Mouse (Mus musculus): ENCODE measurements at regions not wholly inside any gene's neighbourhood (a gene's known extent, or its start where the extent isn't known, plus 50 kb on each side); places are given as distances from the start of the nearest gene placed in this dataset.

GRCm38 (mm10) chr5:106164190-106164589 lies 287.8 kb downstream of the Zfp326 start:
- WGBS = 89% methylated on average over 8 of the region's 8 CpGs
- Histone ChIP-seq H3K4me1 (peaks cover 9% of the 10 kb centered on the region), H3K27ac (replicated peaks) (no peak overlapping the region), H3K4me3 (no peak overlapping the region), H3K36me3 (replicated peaks) (no peaks in the 10 kb centered on the region), H3K27me3 (replicated peaks; ENCODE audit: low read depth, poor library complexity, severe bottlenecking) (no peaks in the 10 kb centered on the region), H3K9me3 (peaks cover 4% of the 10 kb centered on the region; the same call in 1 of the 2 replicates)
- no peak for DNase-seq (ENCODE audit: low spot score)

GRCm38 (mm10) chr5:106162981-106163653 lies 286.8 kb downstream of the Zfp326 start:
- no peak for DNase-seq (ENCODE audit: low spot score)
- H3K4me1 ChIP-seq = peaks cover 6% of the 10 kb centered on the region
- no peaks in the 10 kb centered on the region for H3K27me3 ChIP-seq (replicated peaks; ENCODE audit: low read depth, poor library complexity, severe bottlenecking)
- no peaks in the 10 kb centered on the region for H3K36me3 ChIP-seq (replicated peaks)
- peaks cover 4% of the 10 kb centered on the region; the same call in 1 of the 2 replicates for H3K9me3 ChIP-seq
- 65% methylated on average over 12 of the region's 12 CpGs for WGBS
- H3K27ac ChIP-seq (replicated peaks) = no peak overlapping the region
- no peak overlapping the region for H3K4me3 ChIP-seq

GRCm38 (mm10) chr5:106139109-106139508 lies 262.7 kb downstream of the Zfp326 start:
- no peak overlapping the region for H3K4me3 ChIP-seq
- no peaks in the 10 kb centered on the region for H3K9me3 ChIP-seq
- H3K36me3 ChIP-seq (replicated peaks) = no peaks in the 10 kb centered on the region
- no peaks in the 10 kb centered on the region for H3K4me1 ChIP-seq
- no peak overlapping the region for H3K27ac ChIP-seq (replicated peaks)
- DNase-seq (ENCODE audit: low spot score) = no peak
- H3K27me3 ChIP-seq (replicated peaks; ENCODE audit: low read depth, poor library complexity, severe bottlenecking) = no peaks in the 10 kb centered on the region

DNA sequence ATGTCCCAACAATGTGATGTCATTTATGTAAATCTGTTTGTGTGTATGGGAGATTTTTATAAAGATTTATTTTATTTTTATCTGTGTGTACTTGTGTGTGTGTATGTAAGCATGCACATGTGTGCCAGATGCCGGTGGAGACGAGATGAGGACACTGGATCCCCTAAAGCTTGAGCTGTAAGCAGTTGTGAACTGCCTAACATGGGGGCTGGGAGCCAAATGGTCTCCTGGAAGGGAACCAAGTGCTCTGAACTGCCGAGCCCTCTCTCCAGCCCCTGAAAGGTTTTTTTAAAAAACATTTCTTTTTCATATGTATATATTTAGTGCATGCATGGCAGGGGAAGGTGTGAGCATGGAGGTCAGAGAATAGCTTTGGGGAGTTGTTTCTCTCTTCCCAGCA lies 246.6 kb downstream of the Zfp326 start:
- no peak overlapping the region for H3K4me3 ChIP-seq
- H3K27ac ChIP-seq (replicated peaks) = no peak overlapping the region
- WGBS = 75% methylated on average over 3 of the region's 3 CpGs
- no peaks in the 10 kb centered on the region for H3K36me3 ChIP-seq (replicated peaks)
- H3K27me3 ChIP-seq (replicated peaks; ENCODE audit: low read depth, poor library complexity, severe bottlenecking) = no peaks in the 10 kb centered on the region
- H3K4me1 ChIP-seq = peaks cover 14% of the 10 kb centered on the region
- DNase-seq (ENCODE audit: low spot score) = no peak
- no peaks in the 10 kb centered on the region for H3K9me3 ChIP-seq

- H3K27me3 ChIP-seq (replicated peaks; ENCODE audit: low read depth, poor library complexity, severe bottlenecking) = no peaks in the 10 kb centered on the region
- H3K27ac ChIP-seq (replicated peaks) = no peak overlapping the region
- no peaks in the 10 kb centered on the region for H3K9me3 ChIP-seq
- WGBS = 74% methylated on average over 1 of the region's 1 CpGs
- no peak overlapping the region for H3K4me3 ChIP-seq
- no peaks in the 10 kb centered on the region for H3K36me3 ChIP-seq (replicated peaks)
- H3K4me1 ChIP-seq = peaks cover 15% of the 10 kb centered on the region
- DNase-seq (ENCODE audit: low spot score) = no peak
These were observed 243.2 kb downstream of the Zfp326 start for GRCm38 (mm10) chr5:106119584-106119983.

DNA sequence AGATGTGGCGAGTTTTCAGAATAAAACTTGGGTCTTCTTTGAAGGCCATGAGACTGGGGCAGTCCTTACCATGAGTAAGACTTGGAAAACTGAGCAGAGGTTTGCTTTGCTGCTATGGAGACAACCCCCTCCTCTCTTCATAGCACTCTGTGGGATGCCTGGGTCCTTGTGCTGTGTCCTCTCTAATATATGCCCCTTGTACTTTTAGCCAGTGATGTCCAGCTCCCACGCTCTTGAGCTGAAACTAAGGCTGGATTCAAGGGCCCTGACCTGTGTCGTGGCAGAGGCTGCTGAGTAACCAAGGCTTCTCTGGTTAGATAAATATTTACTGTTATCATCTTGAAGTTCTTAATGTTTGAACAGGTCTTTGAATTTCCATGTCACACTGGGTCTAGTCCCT lies 236.8 kb downstream of the Zfp326 start:
- Histone ChIP-seq H3K27ac (replicated peaks) (no peak overlapping the region), H3K27me3 (replicated peaks; ENCODE audit: low read depth, poor library complexity, severe bottlenecking) (no peaks in the 10 kb centered on the region), H3K4me3 (no peak overlapping the region), H3K9me3 (no peaks in the 10 kb centered on the region), H3K4me1 (peaks cover 6% of the 10 kb centered on the region), H3K36me3 (replicated peaks) (no peaks in the 10 kb centered on the region)
- no peak for DNase-seq (ENCODE audit: low spot score)
- 84% methylated on average over 3 of the region's 3 CpGs for WGBS

- DNase-seq (ENCODE audit: low spot score) = no peak
- H3K4me3 ChIP-seq = no peak overlapping the region
- H3K27me3 ChIP-seq (replicated peaks; ENCODE audit: low read depth, poor library complexity, severe bottlenecking) = no peaks in the 10 kb centered on the region
- no peaks in the 10 kb centered on the region for H3K36me3 ChIP-seq (replicated peaks)
- H3K4me1 ChIP-seq = peaks cover 3% of the 10 kb centered on the region
- H3K9me3 ChIP-seq = no peaks in the 10 kb centered on the region
- no peak overlapping the region for H3K27ac ChIP-seq (replicated peaks)
- WGBS = 78% methylated on average over 8 of the region's 8 CpGs
These were observed 232.2 kb downstream of the Zfp326 start for GRCm38 (mm10) chr5:106108474-106108971.

DNA sequence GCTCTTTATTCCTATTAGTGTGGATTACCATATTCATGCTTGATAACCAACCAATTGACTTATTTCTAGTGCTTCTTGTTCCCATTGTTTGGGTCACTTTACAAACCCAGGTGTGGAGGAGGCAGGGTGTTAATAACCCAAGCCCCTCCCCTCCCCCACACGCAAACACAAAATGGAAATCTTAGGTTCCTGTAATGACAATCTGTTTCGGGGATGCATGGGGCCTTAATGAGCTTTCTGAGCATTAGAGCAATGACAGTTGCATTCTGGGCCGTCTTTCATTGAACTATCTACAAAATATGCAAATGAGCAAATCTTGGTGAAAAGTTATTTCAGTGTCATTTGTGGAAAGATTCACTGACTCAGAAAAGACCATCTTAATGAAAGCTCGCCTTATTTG lies 225.9 kb downstream of the Zfp326 start:
- H3K36me3 ChIP-seq (replicated peaks) = no peaks in the 10 kb centered on the region
- H3K4me1 ChIP-seq = no peaks in the 10 kb centered on the region
- H3K4me3 ChIP-seq = no peak overlapping the region
- H3K27me3 ChIP-seq (replicated peaks; ENCODE audit: low read depth, poor library complexity, severe bottlenecking) = no peaks in the 10 kb centered on the region
- H3K27ac ChIP-seq (replicated peaks) = no peak overlapping the region
- no peak for DNase-seq (ENCODE audit: low spot score)
- WGBS = 86% methylated on average over 4 of the region's 4 CpGs
- H3K9me3 ChIP-seq = no peaks in the 10 kb centered on the region

DNA sequence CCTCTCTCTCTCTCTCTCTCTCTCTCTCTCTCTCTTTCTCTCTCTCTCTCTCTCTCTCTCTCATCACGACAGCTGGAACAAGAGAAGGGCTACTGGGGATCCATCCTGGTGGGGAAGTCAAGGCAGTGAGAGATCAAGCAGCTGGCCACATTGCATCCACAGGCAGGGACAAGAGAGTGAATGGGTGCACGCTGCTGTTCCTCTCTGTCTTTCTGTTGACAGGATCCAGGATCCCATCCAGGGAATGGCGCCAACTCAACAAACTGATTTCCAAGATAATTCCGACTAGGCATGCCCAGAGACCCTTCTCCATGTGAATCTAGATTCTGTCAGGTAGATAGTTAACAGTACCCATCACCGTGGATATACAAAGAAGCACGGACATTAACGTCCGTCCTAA lies 222.5 kb downstream of the Zfp326 start:
- Histone ChIP-seq H3K4me3 (no peak overlapping the region), H3K9me3 (no peaks in the 10 kb centered on the region), H3K27me3 (replicated peaks; ENCODE audit: low read depth, poor library complexity, severe bottlenecking) (no peaks in the 10 kb centered on the region), H3K4me1 (no peaks in the 10 kb centered on the region), H3K36me3 (replicated peaks) (no peaks in the 10 kb centered on the region), H3K27ac (replicated peaks) (no peak overlapping the region)
- no peak for DNase-seq (ENCODE audit: low spot score)
- 90% methylated on average over 8 of the region's 8 CpGs for WGBS

DNA sequence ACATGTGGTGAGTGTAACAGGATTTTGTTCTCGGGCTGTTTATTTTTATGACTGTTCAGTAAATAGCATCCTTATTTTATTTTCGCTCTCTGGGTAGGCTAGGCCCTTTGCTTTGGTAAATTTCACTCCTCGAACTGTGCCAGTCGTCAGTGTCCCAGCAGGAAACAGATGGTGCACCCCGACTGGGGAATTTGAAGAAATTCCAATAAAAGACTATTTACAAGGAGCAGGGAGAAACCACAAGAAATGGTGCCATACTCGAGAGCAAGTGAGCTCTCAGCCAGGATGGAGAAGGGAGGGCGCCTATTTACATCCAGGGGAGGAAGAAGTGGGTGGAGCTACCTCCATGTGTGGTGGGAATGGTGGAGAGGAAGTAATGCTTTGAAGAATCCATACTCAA lies 213.0 kb downstream of the Zfp326 start:
- no peak for DNase-seq (ENCODE audit: low spot score)
- no peak overlapping the region for H3K27ac ChIP-seq (replicated peaks)
- WGBS = 82% methylated on average over 7 of the region's 7 CpGs

DNA sequence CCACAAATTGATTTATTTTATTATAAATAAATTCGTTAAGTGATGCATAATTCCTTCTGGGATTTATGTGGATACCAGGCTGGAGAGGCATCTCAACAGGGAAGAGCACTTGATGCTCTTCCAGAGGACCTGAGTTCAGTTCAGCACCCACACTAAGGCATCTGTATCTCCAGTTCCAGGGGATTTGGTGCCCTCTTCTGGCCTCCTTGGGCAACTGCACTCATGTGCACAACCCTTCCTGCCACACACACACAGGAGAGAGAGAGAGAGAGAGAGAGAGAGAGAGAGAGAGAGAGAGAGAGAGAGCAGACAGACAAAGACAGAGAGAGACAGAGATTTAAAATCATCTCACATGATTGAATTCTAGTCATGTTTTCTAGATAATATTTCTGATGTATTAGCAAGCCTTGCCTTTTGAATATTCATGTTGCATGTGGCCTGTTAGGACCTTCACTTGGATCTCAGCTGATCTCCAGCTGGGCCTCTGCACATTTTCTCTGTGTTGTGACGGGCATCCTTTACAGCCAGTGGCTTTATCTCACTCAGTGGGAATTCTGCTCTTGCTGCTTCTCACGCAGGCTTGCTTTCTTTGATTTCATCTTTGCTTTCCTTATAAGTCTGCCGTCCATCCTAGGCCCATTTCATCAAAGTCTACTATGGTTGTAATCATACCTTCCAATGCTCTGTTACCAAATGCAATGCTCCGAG lies 212.3 kb downstream of the Zfp326 start:
- Histone ChIP-seq H3K9me3 (peaks cover 12% of the 10 kb centered on the region; the same call in 1 of the 2 replicates), H3K27me3 (replicated peaks; ENCODE audit: low read depth, poor library complexity, severe bottlenecking) (no peaks in the 10 kb centered on the region), H3K4me3 (no peak overlapping the region), H3K36me3 (replicated peaks) (no peaks in the 10 kb centered on the region), H3K4me1 (no peaks in the 10 kb centered on the region), H3K27ac (replicated peaks) (no peak overlapping the region)
- WGBS = 88% methylated on average over 5 of the region's 5 CpGs
- DNase-seq (ENCODE audit: low spot score) = no peak

More for the DNA sequence above, 213.0 kb downstream of the Zfp326 start:
- Histone ChIP-seq H3K4me3 (no peak overlapping the region), H3K9me3 (peaks cover 12% of the 10 kb centered on the region; the same call in 1 of the 2 replicates), H3K27me3 (replicated peaks; ENCODE audit: low read depth, poor library complexity, severe bottlenecking) (no peaks in the 10 kb centered on the region), H3K4me1 (no peaks in the 10 kb centered on the region), H3K36me3 (replicated peaks) (no peaks in the 10 kb centered on the region)

DNA sequence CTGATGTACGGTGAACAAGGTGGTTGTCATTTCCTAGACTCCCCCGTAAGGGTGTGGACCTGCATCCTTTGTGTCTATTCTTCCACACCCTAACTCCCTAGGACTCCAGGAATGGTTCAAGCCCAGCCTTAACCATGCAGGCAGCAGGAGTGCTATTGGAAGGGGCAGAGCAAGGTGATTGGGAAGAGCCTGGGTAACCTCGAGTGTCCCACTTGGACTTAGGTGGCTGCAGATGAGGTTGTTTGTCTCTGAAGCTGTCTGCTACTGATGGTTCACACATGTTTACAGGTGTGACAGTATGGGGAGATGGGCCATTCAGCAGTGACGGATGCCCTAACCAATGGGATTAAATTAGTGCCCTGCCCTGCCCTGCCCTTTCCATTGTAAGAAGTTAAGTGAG lies 207.4 kb downstream of the Zfp326 start:
- no peaks in the 10 kb centered on the region for H3K27me3 ChIP-seq (replicated peaks; ENCODE audit: low read depth, poor library complexity, severe bottlenecking)
- WGBS = 86% methylated on average over 4 of the region's 4 CpGs
- no peaks in the 10 kb centered on the region for H3K36me3 ChIP-seq (replicated peaks)
- no peak for DNase-seq (ENCODE audit: low spot score)
- H3K4me1 ChIP-seq = 0 out of 2 replicates have a peak, but pooled peaks cover 3% of the 10 kb centered on the region
- no peak overlapping the region for H3K4me3 ChIP-seq
- no peak overlapping the region for H3K27ac ChIP-seq (replicated peaks)
- H3K9me3 ChIP-seq = peaks cover 12% of the 10 kb centered on the region; the same call in 1 of the 2 replicates

- Histone ChIP-seq H3K27ac (replicated peaks) (no peak overlapping the region), H3K4me1 (0 out of 2 replicates have a peak, but pooled peaks cover 3% of the 10 kb centered on the region), H3K27me3 (replicated peaks; ENCODE audit: low read depth, poor library complexity, severe bottlenecking) (no peaks in the 10 kb centered on the region), H3K36me3 (replicated peaks) (no peaks in the 10 kb centered on the region), H3K4me3 (no peak overlapping the region), H3K9me3 (peaks cover 8% of the 10 kb centered on the region; the same call in 1 of the 2 replicates)
- DNase-seq (ENCODE audit: low spot score) = no peak
- WGBS = 63% methylated on average over 7 of the region's 7 CpGs
These were observed 206.5 kb downstream of the Zfp326 start for GRCm38 (mm10) chr5:106082891-106083290.
